Mouse (Mus musculus) forebrain, embryonic 11.5 days (tissue): ENCODE measurements at regions not wholly inside any gene's neighbourhood (a gene's known extent, or its start where the extent isn't known, plus 50 kb on each side); places are given as distances from the start of the nearest gene placed in this dataset.
A peak's percentile ranks its signal among the peaks of the same experiment; 100 is the strongest.

ENCODE experiments used
- ATAC-seq: fragments of 200-750 bp; cut with Nextera tagmentation; replicated peaks from 2 replicates; pipeline ENCODE4 v1.8.0; 2017; ENCODE audit warnings: moderate TSS enrichment; ENCODE audit not compliant: low FRiP score
- DNase-seq: peaks from one replicate; pipeline ENCODE4 v3.0.0-alpha.2; 2017; ENCODE audit warnings: low spot score
- H3K27ac ChIP-seq: fragments of 300-500 bp; sonication (generic); 2 replicates; pipeline ENCODE4 v1.5.1; 2014; ENCODE audit warnings: low read depth, low read length
- H3K27me3 ChIP-seq: fragments of 300-500 bp; sonication (generic); 2 replicates; pipeline ENCODE4 v1.6.1; 2014; ENCODE audit warnings: mild to moderate bottlenecking, low read length, mixed read lengths; ENCODE audit not compliant: control insufficient read depth, insufficient read depth
- H3K36me3 ChIP-seq: fragments of 300-500 bp; sonication (generic); 2 replicates; pipeline ENCODE4 v1.6.1; 2014; ENCODE audit warnings: mild to moderate bottlenecking, low read length, moderate library complexity, mixed read lengths; ENCODE audit not compliant: control insufficient read depth, insufficient read depth
- H3K4me1 ChIP-seq: fragments of 300-500 bp; sonication (generic); replicated peaks from 2 replicates; pipeline ENCODE4 v1.6.1; 2014; ENCODE audit warnings: low read length, mixed read lengths; ENCODE audit not compliant: control insufficient read depth, insufficient read depth
- H3K4me2 ChIP-seq: fragments of 300-500 bp; sonication (generic); 2 replicates; pipeline ENCODE4 v1.6.1; 2014; ENCODE audit warnings: low read depth, mild to moderate bottlenecking, low read length, moderate library complexity, mixed read lengths; ENCODE audit not compliant: severe bottlenecking
- H3K4me3 ChIP-seq: fragments of 300-500 bp; sonication (generic); 2 replicates; pipeline ENCODE4 v1.5.1; 2014; ENCODE audit warnings: low read depth, low read length
- H3K9ac ChIP-seq: fragments of 300-500 bp; sonication (generic); 2 replicates; pipeline ENCODE4 v1.6.1; 2014; ENCODE audit warnings: low read length
- H3K9me3 ChIP-seq: fragments of 300-500 bp; sonication (generic); 2 replicates; pipeline ENCODE4 v1.6.1; 2016; ENCODE audit warnings: low read length, mixed read lengths; ENCODE audit not compliant: control insufficient read depth
- WGBS: fragments of 180-500 bp; shearing (Covaris S2); extraction: QIAGEN DNeasy Blood & Tissue Kit; methylation state at CpG from one replicate; pipeline ENCODE4 v1.1.7; 2014; 5-methylcytosine and 5-hydroxymethylcytosine counted together

DNA sequence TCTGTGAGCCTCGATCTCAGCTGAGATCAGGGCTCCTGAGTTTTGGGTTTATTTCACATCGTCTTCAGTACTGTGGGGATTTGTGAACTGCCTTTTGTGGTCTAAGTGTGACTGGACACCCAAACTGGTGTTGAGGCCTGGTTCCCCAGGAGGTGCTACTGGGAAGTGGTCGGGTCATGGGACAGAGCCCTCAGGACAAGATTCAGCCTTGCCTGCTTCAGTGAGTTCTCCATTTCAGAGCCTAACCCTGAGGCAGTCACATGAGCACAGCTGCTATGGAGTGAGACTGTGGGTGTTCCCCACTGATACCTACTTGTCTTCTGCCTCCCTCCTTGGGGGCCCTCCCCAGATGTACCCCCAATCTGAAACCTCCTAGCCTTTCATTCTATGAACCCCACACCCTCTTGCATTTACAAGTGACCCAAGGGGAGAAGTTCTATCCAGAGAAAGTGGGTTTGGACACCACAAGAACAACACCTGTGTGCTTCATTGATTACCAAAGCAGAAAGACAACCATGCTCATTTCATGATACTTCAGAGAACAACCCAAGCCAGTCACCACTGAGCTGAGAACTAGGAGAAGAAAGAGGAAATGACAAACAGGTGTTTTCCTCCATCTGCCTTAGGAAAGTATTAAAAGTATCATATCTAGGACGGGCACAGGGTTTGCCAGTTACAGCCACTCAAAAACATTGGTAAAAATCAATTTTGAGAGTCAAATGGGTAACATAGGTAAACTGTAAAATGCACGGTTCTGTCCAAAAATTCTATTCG is 255.8 kb downstream of the Tle3 start:
- Histone ChIP-seq H3K27me3 (no peaks in the 10 kb centered on the region), H3K9me3 (no peaks in the 10 kb centered on the region)
- no peak for ATAC-seq

DNA sequence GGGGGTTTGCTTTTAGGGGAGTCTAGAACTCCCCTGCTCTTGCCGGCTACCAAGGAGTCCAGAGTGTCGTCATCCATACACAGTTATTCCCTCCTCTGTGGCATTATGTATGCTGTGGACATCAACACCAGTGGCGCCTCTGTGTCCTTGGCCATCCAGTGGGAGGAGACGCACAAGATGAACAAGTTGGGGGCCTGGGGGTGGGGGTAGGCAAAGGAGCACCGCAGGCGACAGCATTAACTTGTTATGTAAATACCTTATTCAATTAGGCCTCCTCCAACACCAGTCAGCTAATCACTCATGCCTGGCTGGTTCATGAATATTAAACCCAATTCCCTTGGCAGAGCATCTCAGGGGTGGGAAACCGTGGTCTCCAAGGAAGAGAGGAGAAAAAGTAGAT is 250.8 kb downstream of the Tle3 start:
- Histone ChIP-seq H3K4me3 (no peak overlapping the region), H3K27ac (no peak overlapping the region), H3K4me2 (no peak overlapping the region), H3K9ac (no peak overlapping the region), H3K4me1 (peaks cover 10% of the 10 kb centered on the region), H3K36me3 (no peaks in the 10 kb centered on the region), H3K27me3 (peaks cover 2% of the 10 kb centered on the region; the same call in 1 of the 2 replicates), H3K9me3 (no peaks in the 10 kb centered on the region)
- DNase-seq (peak; percentile 81), ATAC-seq (peak; percentile 80)
- 8% methylated on average over 7 of the region's 7 CpGs for WGBS

More for the DNA sequence above, 255.8 kb downstream of the Tle3 start:
- H3K9ac ChIP-seq: no peak overlapping the region
- H3K4me3 ChIP-seq: no peak overlapping the region
- H3K36me3 ChIP-seq: no peaks in the 10 kb centered on the region
- 85% methylated on average over 6 of the region's 6 CpGs for WGBS
- DNase-seq: no peak
- peaks cover 12% of the 10 kb centered on the region; the same call in 1 of the 2 replicates for H3K4me1 ChIP-seq
- H3K4me2 ChIP-seq: no peak overlapping the region
- H3K27ac ChIP-seq: no peak overlapping the region

DNA sequence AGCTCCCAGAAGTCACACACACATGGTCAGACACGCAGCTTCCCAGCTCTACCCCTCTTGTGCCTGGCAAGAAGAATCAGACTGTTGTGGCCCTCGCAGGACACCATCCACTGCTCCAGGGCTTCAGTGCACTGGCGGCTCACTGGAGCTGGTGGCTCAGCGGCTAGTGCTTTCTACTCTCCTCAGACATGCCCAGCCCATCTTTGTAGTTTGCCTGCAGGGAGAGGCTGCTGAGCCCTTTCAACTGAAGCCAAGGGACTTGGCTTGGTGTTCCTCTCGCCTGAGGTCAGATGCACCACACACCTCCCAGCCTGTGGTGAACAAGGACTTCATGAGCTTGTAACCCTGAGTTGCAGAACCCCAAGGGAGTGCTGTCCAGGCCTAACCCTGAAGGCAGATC is 249.8 kb downstream of the Tle3 start:
- no peak for ATAC-seq
- Histone ChIP-seq H3K36me3 (no peaks in the 10 kb centered on the region), H3K9me3 (no peaks in the 10 kb centered on the region), H3K27ac (no peak overlapping the region), H3K9ac (no peak overlapping the region), H3K4me3 (no peak overlapping the region), H3K4me2 (no peak overlapping the region), H3K27me3 (peaks cover 2% of the 10 kb centered on the region; the same call in 1 of the 2 replicates), H3K4me1 (peaks cover 10% of the 10 kb centered on the region)
- 79% methylated on average over 5 of the region's 5 CpGs for WGBS
- no peak for DNase-seq

DNA sequence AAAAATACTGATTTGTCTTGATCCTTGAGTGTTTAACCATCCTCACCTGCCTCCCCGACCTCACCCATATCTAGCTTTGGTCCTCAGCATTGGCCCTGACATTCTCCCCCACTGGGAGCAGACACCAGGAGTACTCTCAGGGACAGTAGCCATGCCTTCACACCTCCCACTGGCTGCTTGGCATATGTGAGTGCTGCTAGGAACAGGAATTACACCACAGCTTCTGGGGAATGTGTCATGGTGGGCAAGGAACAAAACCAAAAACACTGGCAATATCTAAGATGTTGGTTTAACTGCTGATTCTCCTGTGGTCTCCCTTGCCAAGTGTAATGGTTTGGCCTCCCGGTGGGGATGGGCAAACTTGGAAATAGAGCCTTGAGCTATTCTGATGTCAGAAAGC is 248.6 kb downstream of the Tle3 start:
- peaks cover 2% of the 10 kb centered on the region; the same call in 1 of the 2 replicates for H3K27me3 ChIP-seq
- no peaks in the 10 kb centered on the region for H3K9me3 ChIP-seq
- H3K27ac ChIP-seq: no peak overlapping the region
- 76% methylated on average over 2 of the region's 2 CpGs for WGBS
- ATAC-seq (no peak), DNase-seq (no peak)
- H3K4me2 ChIP-seq: no peak overlapping the region
- H3K36me3 ChIP-seq: no peaks in the 10 kb centered on the region
- H3K9ac ChIP-seq: no peak overlapping the region
- peaks cover 7% of the 10 kb centered on the region for H3K4me1 ChIP-seq
- no peak overlapping the region for H3K4me3 ChIP-seq

DNA sequence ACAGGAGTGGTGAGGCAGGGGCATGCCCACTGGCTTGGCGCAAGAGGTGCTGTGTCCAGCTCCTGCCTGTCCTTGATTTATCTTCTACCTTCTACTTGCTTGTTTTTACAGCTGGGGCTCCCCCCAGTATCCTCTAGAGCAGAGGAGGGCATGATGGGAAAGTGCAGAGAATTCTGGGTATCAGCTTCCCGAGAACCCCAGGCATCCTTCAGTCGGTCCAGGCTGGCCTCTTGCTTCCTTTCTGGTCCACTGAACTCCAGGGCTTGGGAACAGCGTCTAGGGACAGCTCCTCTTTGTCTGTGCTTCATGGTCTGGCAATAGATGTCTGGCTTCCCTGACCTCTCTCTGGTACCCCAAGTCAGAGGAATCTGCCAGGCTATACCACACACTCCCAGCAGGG is 247.9 kb downstream of the Tle3 start:
- 35% methylated on average over 4 of the region's 4 CpGs for WGBS

DNA sequence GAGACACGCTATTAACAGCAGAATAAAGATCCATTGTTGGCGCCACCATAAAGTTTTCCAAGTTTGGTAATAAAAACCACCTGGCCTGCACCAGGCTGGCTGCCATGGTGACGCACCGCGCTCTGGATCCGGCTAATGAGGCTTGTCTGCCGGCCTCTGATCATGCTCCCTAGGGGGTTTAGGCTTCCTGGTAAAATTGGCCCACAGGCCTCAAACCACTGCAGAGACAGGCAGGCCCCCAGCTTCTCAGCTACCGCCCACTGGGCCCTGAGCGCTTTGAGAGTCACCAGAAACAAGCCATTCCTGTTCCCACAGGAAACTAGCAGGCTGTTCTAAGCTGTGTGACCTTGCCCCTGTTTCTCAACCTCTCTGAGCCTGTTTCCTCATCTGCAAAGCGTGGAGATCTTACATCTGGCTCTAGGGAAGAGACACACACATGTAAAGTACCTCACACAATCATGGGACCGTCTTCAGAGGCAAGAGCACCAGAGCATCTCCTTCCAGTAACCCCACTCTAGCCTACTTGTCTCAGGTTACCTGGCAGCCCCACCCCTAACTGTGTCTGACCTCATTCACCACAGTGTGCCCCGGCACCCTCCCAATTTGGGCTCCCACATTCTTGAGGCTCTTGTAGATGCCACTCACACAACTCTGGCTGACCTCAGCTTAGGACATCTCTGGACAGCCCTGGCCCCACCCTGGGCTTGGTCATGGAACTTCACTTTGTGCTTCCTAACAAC is 246.5 kb downstream of the Tle3 start:
- Histone ChIP-seq H3K4me3 (no peak overlapping the region), H3K9ac (no peak overlapping the region), H3K27ac (0 out of 2 replicates have a peak overlapping the region, but pooled peaks have one; percentile 13), H3K4me2 (no peak overlapping the region), H3K9me3 (no peaks in the 10 kb centered on the region), H3K4me1 (peaks cover 4% of the 10 kb centered on the region), H3K36me3 (no peaks in the 10 kb centered on the region), H3K27me3 (peaks cover 2% of the 10 kb centered on the region; the same call in 1 of the 2 replicates)
- 29% methylated on average over 12 of the region's 12 CpGs for WGBS
- ATAC-seq (peak; percentile 42), DNase-seq (peak; percentile 84)

More for the DNA sequence above, 247.9 kb downstream of the Tle3 start:
- no peak overlapping the region for H3K4me2 ChIP-seq
- H3K36me3 ChIP-seq: no peaks in the 10 kb centered on the region
- ATAC-seq (no peak), DNase-seq (no peak)
- H3K4me1 ChIP-seq: peaks cover 7% of the 10 kb centered on the region
- peaks cover 2% of the 10 kb centered on the region; the same call in 1 of the 2 replicates for H3K27me3 ChIP-seq
- H3K9ac ChIP-seq: no peak overlapping the region
- no peak overlapping the region for H3K4me3 ChIP-seq
- H3K9me3 ChIP-seq: no peaks in the 10 kb centered on the region
- no peak overlapping the region for H3K27ac ChIP-seq

DNA sequence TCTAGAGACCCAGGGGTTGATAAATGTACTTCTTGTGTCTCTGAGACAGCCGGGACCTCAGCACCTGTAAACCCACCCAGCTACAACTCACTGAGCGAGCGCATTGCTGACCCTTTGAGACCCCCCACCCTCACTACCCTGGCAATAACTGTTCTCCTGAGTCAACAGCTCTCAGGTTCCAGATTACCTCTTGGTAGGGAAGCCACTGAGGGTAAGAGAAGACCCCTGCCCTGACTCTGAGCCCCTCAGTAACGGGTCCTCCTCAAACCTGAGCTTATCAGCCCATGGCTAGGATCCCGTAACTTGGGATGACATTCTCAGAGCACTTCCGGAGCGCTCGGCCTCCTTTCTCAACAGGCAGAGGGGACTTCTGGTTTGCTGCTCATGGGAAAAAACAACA is 245.8 kb downstream of the Tle3 start:
- H3K27me3 ChIP-seq: peaks cover 2% of the 10 kb centered on the region; the same call in 1 of the 2 replicates
- no peak overlapping the region for H3K9ac ChIP-seq
- no peak overlapping the region for H3K4me2 ChIP-seq
- ATAC-seq (no peak), DNase-seq (no peak)
- peak overlapping the region; percentile 58; the same call in 1 of the 2 replicates for H3K27ac ChIP-seq
- H3K9me3 ChIP-seq: no peaks in the 10 kb centered on the region
- H3K36me3 ChIP-seq: no peaks in the 10 kb centered on the region
- no peak overlapping the region for H3K4me3 ChIP-seq
- WGBS: 60% methylated on average over 8 of the region's 8 CpGs
- H3K4me1 ChIP-seq: peaks cover 4% of the 10 kb centered on the region

DNA sequence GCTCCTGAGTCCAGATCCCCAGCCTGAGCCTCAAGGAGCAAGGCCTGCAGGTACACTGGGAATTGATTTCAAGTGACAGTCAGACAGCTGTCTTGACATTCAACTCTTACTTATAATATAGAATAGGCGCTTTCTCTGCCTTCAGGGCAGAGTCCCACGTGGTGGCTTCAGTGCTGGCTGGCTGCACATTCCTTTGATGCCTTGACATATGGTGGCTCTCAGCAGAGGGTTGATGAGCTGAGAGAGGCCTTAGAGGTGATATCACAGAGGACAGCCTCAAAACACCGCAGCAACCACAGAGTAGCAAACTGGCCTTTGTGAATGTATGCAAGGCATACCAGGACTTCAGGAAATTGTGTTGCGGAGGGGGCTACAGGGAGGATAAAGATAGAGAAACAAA is 243.4 kb downstream of the Tle3 start:
- Histone ChIP-seq H3K36me3 (no peaks in the 10 kb centered on the region), H3K4me3 (no peak overlapping the region), H3K9ac (no peak overlapping the region), H3K4me2 (no peak overlapping the region), H3K27me3 (no peaks in the 10 kb centered on the region), H3K4me1 (no peaks in the 10 kb centered on the region; the same call in 1 of the 2 replicates), H3K27ac (no peak overlapping the region), H3K9me3 (no peaks in the 10 kb centered on the region)
- ATAC-seq (no peak), DNase-seq (no peak)
- 73% methylated on average over 4 of the region's 4 CpGs for WGBS
